Mouse (Mus musculus): Measurements from ENCODE around the gene Gm9125. TPM values are rescaled to one million over a fixed set of nuclear protein-coding genes. Genes with fewer than 3 reads are reported as not detected.

The Gm9125 gene
- not detected for polyA plus RNA-seq (2014; fragmentation: Illumina TruSeq; extraction: RNeasy Lipid Tissue Mini Kit (QIAGEN cat#74804); ENCODE audit: low read depth, low replicate concordance)

DNA sequence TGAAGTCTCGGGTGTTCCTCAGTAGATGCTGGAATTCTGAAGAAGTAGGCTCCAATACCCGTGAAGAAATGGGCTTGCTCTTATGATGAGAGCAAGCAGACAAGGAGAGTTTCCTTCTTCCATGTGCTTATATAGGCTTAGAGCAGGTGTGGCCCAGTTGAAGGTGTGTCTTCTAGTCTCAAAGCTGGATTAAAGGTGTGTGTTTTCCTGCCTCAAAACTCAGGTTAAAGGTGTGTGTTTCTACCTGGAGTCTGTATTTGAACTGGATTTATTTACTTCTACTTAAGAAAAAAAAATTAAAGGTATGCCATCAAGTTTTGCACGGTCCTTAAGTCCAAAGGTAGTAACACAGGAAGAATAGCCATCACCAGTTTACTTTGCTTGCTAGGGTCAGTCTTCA lies at the start of gene Gm9125:
Gm9125 (minus strand) TSS at position 101 of the 400 bp plus-strand sequence.

GRCm38 (mm10) chr3:94072544-94072943 lies 17.9 kb upstream of the Gm9125 start, which contains the start of gene Gm10697:
Gene Gm10697 (minus strand): TSS chr3:94072644.

Other genes starting within 250 kb of the Gm9125 start
- not detected for gene Tdpoz3, start 228.9 kb downstream of the Gm9125 start, polyA plus RNA-seq (2014; fragmentation: Illumina TruSeq; extraction: RNeasy Lipid Tissue Mini Kit (QIAGEN cat#74804); ENCODE audit: low read depth, low replicate concordance)
- 0.73 TPM for gene Gm9117, start 111.3 kb downstream of the Gm9125 start, polyA plus RNA-seq (2014; fragmentation: Illumina TruSeq; extraction: RNeasy Lipid Tissue Mini Kit (QIAGEN cat#74804); ENCODE audit: low read depth, low replicate concordance)
- not detected for gene Tdpoz5, start 93.6 kb downstream of the Gm9125 start, polyA plus RNA-seq (2014; fragmentation: Illumina TruSeq; extraction: RNeasy Lipid Tissue Mini Kit (QIAGEN cat#74804); ENCODE audit: low read depth, low replicate concordance)
- not detected for gene Gm10697, start 17.8 kb upstream of the Gm9125 start, polyA plus RNA-seq (2014; fragmentation: Illumina TruSeq; extraction: RNeasy Lipid Tissue Mini Kit (QIAGEN cat#74804); ENCODE audit: low read depth, low replicate concordance)
- gene Gm10696, start 123.3 kb upstream of the Gm9125 start, polyA plus RNA-seq (2014; fragmentation: Illumina TruSeq; extraction: RNeasy Lipid Tissue Mini Kit (QIAGEN cat#74804); ENCODE audit: low read depth, low replicate concordance) = not detected
- gene Gm5286, start 141.8 kb upstream of the Gm9125 start, polyA plus RNA-seq (2014; fragmentation: Illumina TruSeq; extraction: RNeasy Lipid Tissue Mini Kit (QIAGEN cat#74804); ENCODE audit: low read depth, low replicate concordance) = not detected
- not detected for gene Gm4778, start 209.2 kb upstream of the Gm9125 start, polyA plus RNA-seq (2014; fragmentation: Illumina TruSeq; extraction: RNeasy Lipid Tissue Mini Kit (QIAGEN cat#74804); ENCODE audit: low read depth, low replicate concordance)